Mouse (Mus musculus) right cerebral cortex, adult 18-20 months (tissue): ENCODE results near the gene Robo3.

Experiments used
- DNase-seq: peaks from one replicate; pipeline ENCODE4 v3.0.0; 2022; ENCODE audit warnings: mixed read lengths

Robo3 gene

GRCm38 (mm10) chr9:37432720-37433421 lies at the start of gene Robo3:
Gene Robo3, minus strand, starts transcription at chr9:37433246.
- no peak for DNase-seq

- DNase-seq = peak; percentile 48
These were observed 41.9 kb upstream of the Robo3 start for GRCm38 (mm10) chr9:37474923-37475322.

DNA sequence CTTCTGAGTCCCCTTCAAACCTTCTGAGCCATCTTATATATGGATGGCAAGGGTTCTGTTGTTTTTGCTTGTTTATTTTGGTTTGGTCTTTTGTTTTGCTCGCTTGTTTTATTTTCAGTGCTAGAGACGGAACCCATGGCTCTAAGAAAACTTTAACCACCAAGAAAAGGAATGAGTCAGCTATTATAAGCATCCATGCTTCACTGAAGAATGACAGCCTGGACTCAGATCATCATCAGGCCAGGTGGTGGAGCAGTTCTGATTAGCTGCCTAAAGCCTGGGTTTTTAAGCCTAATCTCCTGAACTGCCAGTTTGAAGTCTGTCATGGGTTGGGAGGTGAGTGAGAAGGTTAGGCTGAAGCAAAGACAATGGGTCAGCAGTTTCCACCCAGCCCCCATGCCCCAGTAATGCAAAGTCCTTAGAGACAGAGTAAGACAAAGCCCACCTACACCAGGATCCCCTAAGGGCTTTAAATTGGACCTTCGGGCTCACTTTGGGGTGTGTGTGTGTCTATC lies 40.6 kb upstream of the Robo3 start:
- no peak for DNase-seq

DNA sequence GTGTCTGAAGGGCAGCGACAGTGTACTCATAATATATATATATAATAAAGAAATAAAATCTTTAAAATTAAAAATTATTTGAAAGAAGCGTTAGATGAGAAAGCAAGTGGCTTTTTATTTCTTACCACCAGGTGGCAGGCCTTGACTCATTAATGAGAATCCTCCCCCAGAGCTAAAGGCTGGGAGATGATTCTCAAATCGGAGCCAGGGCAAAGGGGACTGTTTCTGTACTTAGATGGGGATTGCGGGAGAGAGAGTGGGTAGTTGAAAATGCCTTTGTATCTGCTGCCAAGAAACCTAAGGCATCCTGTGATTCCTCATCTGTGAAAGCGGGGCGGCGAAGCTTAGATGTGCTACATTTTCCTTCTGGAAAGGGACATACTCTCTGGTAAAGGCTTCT lies 29.7 kb upstream of the Robo3 start:
- DNase-seq = peak; percentile 46

DNA sequence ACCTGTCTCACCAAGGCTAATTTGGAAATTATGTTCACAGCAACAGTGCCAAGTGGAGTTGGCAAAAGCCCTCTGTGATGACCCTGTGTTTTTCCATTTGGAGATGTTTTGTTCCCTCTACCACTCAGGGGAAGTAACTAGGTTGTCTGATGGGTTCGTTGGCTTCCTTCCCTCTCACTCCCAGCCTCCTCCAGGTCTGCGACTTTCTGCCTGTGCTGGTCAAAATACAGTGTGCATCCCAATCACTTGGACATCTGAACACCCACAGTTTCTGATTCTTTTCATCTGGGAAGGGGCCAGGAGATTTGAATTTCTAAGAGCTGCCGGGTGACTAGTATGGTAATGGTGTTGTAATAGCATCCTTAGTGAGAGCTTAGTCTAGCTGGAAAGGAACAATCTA lies 28.5 kb upstream of the Robo3 start:
- DNase-seq = no peak

DNA sequence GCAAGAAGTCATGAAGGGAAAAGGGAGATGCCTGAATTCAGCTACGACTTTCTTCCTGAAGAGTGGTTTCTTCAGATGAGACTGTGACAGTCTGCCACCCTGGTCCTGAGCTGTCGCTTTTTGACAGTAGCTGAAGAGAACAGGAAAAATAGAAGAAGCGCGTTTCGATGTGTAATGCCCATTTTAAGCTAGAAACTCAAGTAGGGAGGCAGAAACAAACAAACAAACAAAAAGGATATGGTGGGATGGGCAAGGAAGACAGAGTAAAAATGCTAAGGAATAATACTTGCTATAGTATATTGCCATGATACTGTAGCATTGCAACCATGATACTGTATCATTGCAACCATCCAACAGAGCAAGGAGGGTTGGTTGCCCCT lies 27.9 kb upstream of the Robo3 start:
- no peak for DNase-seq

GRCm38 (mm10) chr9:37460043-37460960 lies 27.3 kb upstream of the Robo3 start:
- peak; percentile 68 for DNase-seq

- DNase-seq = no peak
These were observed 26.6 kb upstream of the Robo3 start for GRCm38 (mm10) chr9:37459665-37460042.

DNA sequence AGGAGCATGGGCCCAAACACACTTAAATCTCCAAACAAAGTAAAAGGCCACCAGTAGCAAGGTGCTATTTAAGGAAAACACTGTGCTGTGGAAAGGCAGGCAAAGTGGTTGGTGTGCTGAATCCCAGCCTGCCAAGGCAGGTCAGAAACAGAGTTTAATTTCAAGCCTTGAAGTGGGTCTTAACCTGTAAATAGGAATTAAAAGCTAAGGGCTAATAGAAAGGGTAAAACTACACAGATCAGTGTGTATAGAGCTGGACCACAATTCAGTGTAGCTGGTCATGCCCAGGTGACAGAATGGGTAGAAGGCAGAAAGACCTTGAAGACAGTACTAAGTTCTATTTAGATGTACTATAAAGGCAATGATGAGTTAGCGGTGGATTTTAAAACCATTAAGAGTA lies 24.1 kb upstream of the Robo3 start:
- no peak for DNase-seq

- peak; percentile 59 for DNase-seq
These were observed 23.4 kb upstream of the Robo3 start for GRCm38 (mm10) chr9:37456481-37456910.

- no peak for DNase-seq
These were observed 22.8 kb upstream of the Robo3 start for GRCm38 (mm10) chr9:37455868-37456267.

DNA sequence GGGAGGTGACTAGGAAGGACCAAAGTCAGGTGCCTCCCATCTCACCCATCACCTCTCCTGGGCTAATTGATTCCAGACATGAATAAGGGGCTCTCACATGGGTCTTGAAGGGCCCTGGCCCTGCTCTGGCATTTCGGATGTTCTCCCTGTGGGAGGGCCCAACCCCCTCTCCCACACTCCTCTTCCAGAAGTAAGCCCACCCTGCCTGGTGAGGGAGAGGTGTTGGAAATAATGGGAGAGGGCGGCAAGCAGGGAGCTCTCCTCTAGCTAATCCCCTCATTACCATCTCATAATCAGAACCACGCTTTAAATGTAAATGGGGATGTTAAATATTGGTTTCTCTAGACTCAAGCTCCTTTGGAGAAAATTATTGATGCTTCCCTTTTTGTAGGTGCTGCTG lies 21.9 kb upstream of the Robo3 start:
- no peak for DNase-seq

GRCm38 (mm10) chr9:37454011-37454492 lies 21.0 kb upstream of the Robo3 start:
- DNase-seq = no peak

DNA sequence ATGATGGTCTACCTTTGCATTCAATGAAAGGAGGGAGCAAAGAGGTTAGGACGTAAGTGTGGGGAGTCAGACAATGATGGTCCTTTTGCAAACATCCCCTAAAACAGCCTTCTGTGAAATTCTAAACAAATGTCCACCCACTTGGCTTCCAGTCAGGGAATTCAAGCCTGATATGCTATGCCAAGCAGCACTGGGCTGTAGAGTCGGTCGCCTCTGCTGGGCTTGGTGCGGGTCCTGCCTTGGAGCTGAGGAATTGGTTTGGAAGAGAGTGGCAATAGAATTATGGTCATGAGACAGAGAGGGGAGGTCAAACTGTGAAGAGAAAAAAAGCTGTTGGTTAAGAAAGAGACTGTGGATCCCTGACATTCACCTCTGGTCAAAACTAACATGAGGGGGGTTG lies 20.3 kb upstream of the Robo3 start:
- DNase-seq = no peak

DNA sequence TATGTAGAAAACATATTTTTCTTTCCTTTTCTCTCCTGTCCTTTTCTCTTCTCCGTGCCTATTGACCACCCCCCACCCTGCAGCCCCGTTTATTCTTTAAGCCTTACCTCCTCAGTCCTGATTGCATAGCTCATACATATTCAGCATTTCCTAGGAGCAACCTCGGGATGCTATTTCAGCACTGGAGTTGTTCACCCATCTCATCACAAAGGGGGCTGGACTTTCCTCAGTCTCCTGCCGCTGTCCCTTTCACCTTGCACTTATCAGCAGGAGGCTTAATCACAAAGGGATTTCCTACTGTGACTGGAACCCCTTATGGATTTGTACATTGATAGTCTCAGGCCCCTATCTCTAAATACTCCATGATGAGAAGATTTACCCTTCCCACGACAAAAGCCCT lies 19.4 kb upstream of the Robo3 start:
- DNase-seq = no peak

- DNase-seq = no peak
These were observed 5.0 kb upstream of the Robo3 start for GRCm38 (mm10) chr9:37437772-37438735.

GRCm38 (mm10) chr9:37435616-37436015 lies 2.6 kb upstream of the Robo3 start:
- no peak for DNase-seq

DNA sequence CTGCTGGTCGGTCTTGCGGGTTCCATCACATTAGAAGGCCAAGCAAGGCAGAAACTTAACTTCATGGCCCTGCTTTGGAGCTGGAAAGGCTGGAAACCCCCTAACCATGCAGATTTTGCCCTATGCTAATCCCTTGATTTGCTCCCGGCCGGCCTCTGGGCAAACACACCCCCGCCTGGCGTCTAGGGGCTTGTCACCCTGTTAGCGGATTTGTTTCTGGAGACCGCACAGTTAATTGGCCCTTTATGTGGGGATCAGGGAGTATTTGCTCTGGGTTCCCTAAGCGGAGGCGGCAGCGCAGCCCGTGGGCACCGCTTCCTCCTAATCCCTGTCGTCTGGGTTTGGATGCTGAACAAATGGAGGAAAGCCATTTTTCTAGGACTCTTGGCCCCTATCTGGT lies 1.9 kb upstream of the Robo3 start:
- DNase-seq = no peak

DNA sequence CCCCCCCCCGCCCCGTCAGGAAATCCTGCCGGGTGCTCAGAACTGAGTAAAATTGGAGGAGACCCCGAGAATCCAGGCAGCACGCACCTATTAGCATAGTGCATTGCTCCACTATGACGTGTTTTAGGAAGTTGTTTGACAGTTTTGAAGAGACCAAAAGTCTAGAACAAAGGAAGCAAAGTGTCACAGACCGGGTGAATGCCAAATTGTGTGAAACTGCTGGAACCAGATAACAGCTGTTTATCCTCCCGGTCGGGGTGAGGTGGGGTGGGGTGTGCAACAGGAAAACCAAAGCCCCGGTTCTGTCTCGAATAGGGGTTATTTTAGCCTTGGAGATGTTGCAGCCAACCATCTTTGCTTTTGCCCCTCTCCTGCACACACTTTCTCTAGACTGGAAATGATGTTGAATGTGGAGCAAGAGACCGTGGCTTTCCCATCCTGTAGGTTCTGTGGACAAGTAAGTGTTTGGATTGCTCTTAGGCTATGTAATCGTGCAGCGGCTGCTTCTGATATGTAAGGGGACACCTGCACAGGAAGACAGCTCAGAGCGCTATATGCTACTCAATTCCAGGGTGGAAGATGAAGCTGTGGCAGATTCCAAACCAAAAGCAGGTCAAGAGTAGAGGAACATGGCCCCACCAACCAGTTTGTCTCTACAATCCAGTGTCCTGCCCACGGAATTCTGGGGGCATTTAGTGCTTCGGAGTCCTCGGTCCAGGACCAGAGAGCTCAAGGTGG lies 946 bp upstream of the Robo3 start:
- no peak for DNase-seq

- DNase-seq = peak; percentile 66
These were observed 900 bp downstream of the Robo3 start for GRCm38 (mm10) chr9:37432026-37432666.

DNA sequence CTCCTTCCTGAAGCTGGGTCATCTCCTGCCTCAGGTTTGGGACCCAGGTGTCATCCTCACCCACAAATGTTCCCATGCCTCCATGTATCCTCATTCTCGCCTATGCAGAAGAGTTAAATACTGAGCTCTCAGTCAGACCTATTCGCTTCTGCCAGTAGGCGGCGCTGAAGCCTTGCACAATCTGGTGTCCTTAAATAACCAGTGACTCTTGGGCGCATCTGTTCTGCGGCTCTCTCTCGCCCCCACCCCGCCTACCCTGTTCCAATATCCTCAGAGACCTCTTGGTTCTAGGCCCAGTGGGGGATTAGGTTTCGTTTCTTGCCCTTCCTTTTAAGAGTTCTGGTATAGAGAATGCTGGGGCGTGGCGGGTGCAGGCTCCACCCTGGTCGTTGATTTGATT lies 2.5 kb downstream of the Robo3 start:
- DNase-seq = peak; percentile 93
